Mouse (Mus musculus): ENCODE results near the gene Sirt3. TPM values are rescaled to one million over a fixed set of nuclear protein-coding genes. Genes with fewer than 3 reads are reported as not detected.

Sirt3 gene
- 54.1 and 55.8 TPM in 2 replicates for polyA plus RNA-seq (2015; fragmentation: Nextera tagmentation; extraction: Ambion mirVana)

- peak; percentile 95 for ATAC-seq (replicated peaks; ENCODE audit: insufficient number of reproducible peaks, insufficient read depth, low FRiP score, low read depth)
- peaks cover 20% of the 10 kb centered on the region for H3K36me3 ChIP-seq
- H3K9ac ChIP-seq, result peak within 1 kb of the TSS; percentile 94
- H3K9me3 ChIP-seq (replicated peaks), result no peaks in the 10 kb centered on the region
- H3K4me2 ChIP-seq, result peak within 1 kb of the TSS; percentile 87
- H3K27ac ChIP-seq, result peak within 1 kb of the TSS; percentile 95
- H3K4me1 ChIP-seq (replicated peaks), result peaks cover 25% of the 10 kb centered on the region
- under 1% methylated on average over 58 of the region's 59 CpGs for WGBS
- H3K4me3 ChIP-seq, result peak within 1 kb of the TSS; percentile 98
- H3K27me3 ChIP-seq, result no peaks in the 10 kb centered on the region
These were observed at the start of gene Sirt3, which contains the start of gene Psmd13 for GRCm38 (mm10) chr7:140881696-140882468. Gene Sirt3, minus strand, starts transcription at chr7:140882309. Gene Psmd13, plus strand, starts transcription at chr7:140881968.

- ATAC-seq (replicated peaks; ENCODE audit: insufficient number of reproducible peaks, insufficient read depth, low FRiP score, low read depth), result no peak
These were observed 45.1 kb upstream of the Sirt3 start for GRCm38 (mm10) chr7:140927181-140927580.

GRCm38 (mm10) chr7:140923070-140923775, 41.1 kb upstream of the Sirt3 start:
- Histone ChIP-seq H3K27me3 (peaks cover 71% of the 10 kb centered on the region), H3K9ac (no peak overlapping the region), H3K4me2 (peak overlapping the region; percentile 55), H3K27ac (no peak overlapping the region), H3K4me3 (peak overlapping the region; percentile 39), H3K9me3 (replicated peaks) (no peaks in the 10 kb centered on the region), H3K4me1 (replicated peaks) (peaks cover 14% of the 10 kb centered on the region), H3K36me3 (no peaks in the 10 kb centered on the region)
- 25% methylated on average over 30 of the region's 30 CpGs for WGBS
- ATAC-seq (replicated peaks; ENCODE audit: insufficient number of reproducible peaks, insufficient read depth, low FRiP score, low read depth), result no peak

More at GRCm38 (mm10) chr7:140927181-140927580, 45.1 kb upstream of the Sirt3 start:
- H3K27ac ChIP-seq, result no peak overlapping the region
- peaks cover 37% of the 10 kb centered on the region for H3K27me3 ChIP-seq
- H3K4me2 ChIP-seq, result no peak overlapping the region
- H3K9ac ChIP-seq, result no peak overlapping the region
- 77% methylated on average over 6 of the region's 6 CpGs for WGBS
- no peak overlapping the region for H3K4me3 ChIP-seq
- H3K9me3 ChIP-seq (replicated peaks), result no peaks in the 10 kb centered on the region
- peaks cover 11% of the 10 kb centered on the region for H3K4me1 ChIP-seq (replicated peaks)
- H3K36me3 ChIP-seq, result no peaks in the 10 kb centered on the region

- no peaks in the 10 kb centered on the region for H3K9me3 ChIP-seq (replicated peaks)
- no peak overlapping the region; the same call in 1 of the 2 replicates for H3K9ac ChIP-seq
- H3K4me2 ChIP-seq, result peak overlapping the region; percentile 55
- peaks cover 76% of the 10 kb centered on the region for H3K27me3 ChIP-seq
- no peak for ATAC-seq (replicated peaks; ENCODE audit: insufficient number of reproducible peaks, insufficient read depth, low FRiP score, low read depth)
- no peaks in the 10 kb centered on the region for H3K36me3 ChIP-seq
- no peak overlapping the region for H3K27ac ChIP-seq
- under 1% methylated on average over 49 of the region's 49 CpGs for WGBS
- H3K4me1 ChIP-seq (replicated peaks), result peaks cover 14% of the 10 kb centered on the region
- H3K4me3 ChIP-seq, result peak overlapping the region; percentile 39
These were observed 40.4 kb upstream of the Sirt3 start for GRCm38 (mm10) chr7:140922398-140923069.

GRCm38 (mm10) chr7:140921225-140921975, 39.3 kb upstream of the Sirt3 start:
- Histone ChIP-seq H3K4me1 (replicated peaks) (peaks cover 14% of the 10 kb centered on the region), H3K9ac (no peak overlapping the region), H3K27ac (no peak overlapping the region), H3K36me3 (no peaks in the 10 kb centered on the region), H3K4me2 (no peak overlapping the region), H3K9me3 (replicated peaks) (no peaks in the 10 kb centered on the region), H3K27me3 (peaks cover 76% of the 10 kb centered on the region), H3K4me3 (no peak overlapping the region; the same call in 1 of the 2 replicates)
- ATAC-seq (replicated peaks; ENCODE audit: insufficient number of reproducible peaks, insufficient read depth, low FRiP score, low read depth), result no peak
- WGBS, result 28% methylated on average over 22 of the region's 22 CpGs

- H3K4me1 ChIP-seq (replicated peaks), result peaks cover 14% of the 10 kb centered on the region
- 64% methylated on average over 8 of the region's 8 CpGs for WGBS
- no peak within 1 kb of the TSS for H3K9ac ChIP-seq
- no peak within 1 kb of the TSS for H3K27ac ChIP-seq
- H3K9me3 ChIP-seq (replicated peaks), result no peaks in the 10 kb centered on the region
- no peak for ATAC-seq (replicated peaks; ENCODE audit: insufficient number of reproducible peaks, insufficient read depth, low FRiP score, low read depth)
- peaks cover 76% of the 10 kb centered on the region for H3K27me3 ChIP-seq
- no peak within 1 kb of the TSS for H3K4me2 ChIP-seq
- H3K36me3 ChIP-seq, result no peaks in the 10 kb centered on the region
- no peak within 1 kb of the TSS; the same call in 1 of the 2 replicates for H3K4me3 ChIP-seq
These were observed 38.4 kb upstream of the Sirt3 start, which contains the start of gene Nlrp6 for GRCm38 (mm10) chr7:140920418-140921029. Gene Nlrp6, plus strand, starts transcription at chr7:140920902.

GRCm38 (mm10) chr7:140919911-140920310, 37.8 kb upstream of the Sirt3 start:
- no peaks in the 10 kb centered on the region for H3K9me3 ChIP-seq (replicated peaks)
- peaks cover 14% of the 10 kb centered on the region for H3K4me1 ChIP-seq (replicated peaks)
- H3K9ac ChIP-seq, result no peak overlapping the region
- no peak overlapping the region for H3K4me3 ChIP-seq
- no peak for ATAC-seq (replicated peaks; ENCODE audit: insufficient number of reproducible peaks, insufficient read depth, low FRiP score, low read depth)
- H3K4me2 ChIP-seq, result no peak overlapping the region
- H3K27ac ChIP-seq, result no peak overlapping the region
- 43% methylated on average over 4 of the region's 4 CpGs for WGBS
- H3K36me3 ChIP-seq, result no peaks in the 10 kb centered on the region
- peaks cover 71% of the 10 kb centered on the region for H3K27me3 ChIP-seq

- Histone ChIP-seq H3K36me3 (no peaks in the 10 kb centered on the region), H3K4me2 (no peak overlapping the region), H3K4me3 (no peak overlapping the region), H3K27me3 (peaks cover 13% of the 10 kb centered on the region), H3K9ac (no peak overlapping the region), H3K4me1 (replicated peaks) (no peaks in the 10 kb centered on the region), H3K27ac (no peak overlapping the region), H3K9me3 (replicated peaks) (no peaks in the 10 kb centered on the region)
- WGBS, result 72% methylated on average over 8 of the region's 8 CpGs
- ATAC-seq (replicated peaks; ENCODE audit: insufficient number of reproducible peaks, insufficient read depth, low FRiP score, low read depth), result no peak
These were observed 32.1 kb upstream of the Sirt3 start for GRCm38 (mm10) chr7:140914031-140914690.

GRCm38 (mm10) chr7:140912846-140913482, 30.9 kb upstream of the Sirt3 start:
- peaks cover 4% of the 10 kb centered on the region; the same call in 1 of the 2 replicates for H3K4me1 ChIP-seq (replicated peaks)
- H3K9me3 ChIP-seq (replicated peaks), result no peaks in the 10 kb centered on the region
- H3K4me3 ChIP-seq, result no peak overlapping the region
- no peak for ATAC-seq (replicated peaks; ENCODE audit: insufficient number of reproducible peaks, insufficient read depth, low FRiP score, low read depth)
- H3K27ac ChIP-seq, result no peak overlapping the region
- peaks cover 7% of the 10 kb centered on the region for H3K27me3 ChIP-seq
- no peak overlapping the region for H3K9ac ChIP-seq
- no peaks in the 10 kb centered on the region for H3K36me3 ChIP-seq
- 73% methylated on average over 5 of the region's 5 CpGs for WGBS
- H3K4me2 ChIP-seq, result no peak overlapping the region

Data from heart, embryonic 15.5 days (tissue).